Mouse (Mus musculus) heart, adult 11 months (tissue): ENCODE results near the gene Pgk2.
A peak's percentile ranks its signal among the peaks of the same experiment; 100 is the strongest.
"Not testable (repeated sequence)": the region's sequence is repeated elsewhere in the genome, so short reads cannot be mapped to it uniquely, and the experiment has no call there.

Source experiments
- DNase-seq: peaks from one replicate; pipeline ENCODE4 v3.0.0; 2022

Pgk2 gene

GRCm38 (mm10) chr17:40208540-40208939 lies at the start of gene Pgk2:
TSS of gene Pgk2 (minus strand) at chr17:40208640.
- no peak for DNase-seq

GRCm38 (mm10) chr17:40252487-40252886 lies 44.0 kb upstream of the Pgk2 start:
- DNase-seq: peak; percentile 65

- DNase-seq: no peak
Observed at GRCm38 (mm10) chr17:40242135-40242534, 33.7 kb upstream of the Pgk2 start, which contains the start of gene Crisp3. TSS of gene Crisp3 (minus strand) at chr17:40242288.

GRCm38 (mm10) chr17:40201803-40202202 lies 6.6 kb downstream of the Pgk2 start:
- not testable (repeated sequence) for DNase-seq

- DNase-seq: not testable (repeated sequence)
Observed at GRCm38 (mm10) chr17:40190192-40190591, 18.2 kb downstream of the Pgk2 start.

DNA sequence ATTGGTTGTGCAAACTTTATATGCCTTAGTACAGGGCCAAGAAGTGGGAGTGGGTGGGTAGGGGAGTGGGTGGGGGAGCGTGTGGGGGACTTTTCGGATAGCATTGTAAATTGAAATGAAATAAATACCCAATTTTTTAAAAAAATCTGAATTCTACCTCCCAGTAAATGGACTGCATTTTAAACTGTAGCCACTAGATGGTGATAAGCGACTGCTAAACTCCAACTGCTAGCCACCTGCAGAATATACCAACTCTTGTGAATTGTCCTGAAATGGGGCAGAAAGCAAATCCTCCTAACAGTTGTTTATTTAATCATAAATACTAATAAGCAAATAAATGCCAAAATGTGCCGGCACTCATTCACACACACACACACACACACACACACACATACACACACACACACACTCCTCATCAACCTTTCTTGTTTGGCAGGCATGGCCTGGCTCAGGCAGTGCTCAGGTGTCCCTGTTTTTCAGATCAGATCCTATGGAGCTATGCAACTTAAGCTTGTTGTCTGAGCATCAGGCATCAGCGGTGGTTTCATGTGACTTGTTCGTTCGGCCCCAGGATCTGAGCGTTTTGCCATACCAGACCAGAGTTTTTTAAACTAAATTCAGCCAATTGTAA lies 50.6 kb downstream of the Pgk2 start:
- DNase-seq: peak; percentile 43
